Mouse (Mus musculus) E14TG2a.4 (cell line): ENCODE data around the gene Tll2.

Experiments used
- CTCF ChIP-seq: conservative IDR thresholded peaks from 2 replicates; pipeline ENCODE4 v1.5.1; 2014; ENCODE audit warnings: low read length
- NANOG ChIP-seq: IDR thresholded peaks from 2 replicates; pipeline ENCODE4 v1.6.1; 2014; ENCODE audit warnings: borderline replicate concordance, low read length, mixed read lengths

DNA sequence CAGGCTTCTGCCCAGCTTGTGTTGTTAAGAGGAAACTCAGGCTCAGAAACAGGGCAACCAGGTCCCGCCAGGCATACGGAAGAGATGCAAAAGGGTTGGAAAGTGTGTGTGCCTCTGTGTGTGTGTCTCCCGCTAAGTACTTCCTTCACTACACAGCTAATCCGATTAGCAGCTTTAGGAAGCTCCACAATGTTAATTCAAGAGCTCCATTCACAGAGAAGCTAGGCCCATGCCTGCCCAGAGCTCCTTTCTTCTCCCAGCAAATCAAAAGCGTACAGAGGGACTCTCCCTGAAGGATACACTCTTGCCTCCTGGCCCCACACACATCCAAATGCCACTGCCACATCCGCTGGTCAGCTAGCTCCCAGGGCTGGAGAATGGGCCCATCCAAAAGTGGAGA, 29.3 kb downstream of the Tll2 start:
- no peak for TF ChIP-seq CTCF
- TF ChIP-seq NANOG, result no peak
